In the genomic region with DNA sequence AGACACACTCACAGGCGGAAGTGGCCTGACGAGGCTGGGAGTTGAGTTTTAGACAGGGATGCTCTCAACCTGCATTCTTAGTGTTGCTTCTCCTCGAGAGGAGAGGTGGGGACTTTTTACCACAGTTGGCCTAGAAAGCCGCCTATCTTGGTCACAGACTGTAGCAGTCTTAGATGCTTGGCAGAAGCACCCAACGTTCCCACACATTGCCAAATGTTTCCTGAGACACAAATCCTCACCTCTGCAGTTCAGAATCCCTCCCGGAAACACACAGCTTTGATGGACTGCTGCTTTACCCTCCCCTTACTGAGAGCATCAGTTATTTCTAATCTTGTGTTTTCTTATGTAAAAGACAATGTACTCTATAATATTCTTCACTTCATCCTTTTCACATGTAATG, we compare ENCODE assay signal across 14 mouse cellular contexts.
"Had no signal": no experiment of that assay in that cellular context is flagged by ENCODE, and none has a peak within 500 bp of the region (broad histone marks: within the 10 kb centered on the region; RNA-seq: fewer than 3 reads in every experiment).

No protein-coding gene starts in this region.

- H3K4me3 ChIP-seq: limb, embryonic 13.5 days; midbrain, embryonic 12.5 days; neural tube, embryonic 13.5 days had no signal

- H3K36me3 ChIP-seq: limb, embryonic 13.5 days; neural tube, embryonic 13.5 days had no signal

- H3K9me3 ChIP-seq: limb, embryonic 13.5 days; midbrain, embryonic 12.5 days; neural tube, embryonic 13.5 days had no signal

- DNase-seq: kidney, adult 8-10 months; kidney, postnatal 36 days; layer of hippocampus, adult 9-11 months; layer of hippocampus, postnatal 36 days; lung, adult 18-20 months; retina, postnatal 1 day; thymus, postnatal 4 days had no signal

- H3K4me2 ChIP-seq: limb, embryonic 13.5 days; midbrain, embryonic 12.5 days; neural tube, embryonic 13.5 days had no signal

- ATAC-seq: intestine, postnatal 0 days; midbrain, embryonic 16.5 days had no signal

- H3K4me1 ChIP-seq: midbrain, embryonic 12.5 days; neural tube, embryonic 13.5 days had no signal

- H3K27me3 ChIP-seq: limb, embryonic 13.5 days; midbrain, embryonic 12.5 days; neural tube, embryonic 13.5 days had no signal

- H3K27ac ChIP-seq: kidney, postnatal 0 days; limb, embryonic 13.5 days; liver, embryonic 14.5 days; midbrain, embryonic 12.5 days; neural tube, embryonic 13.5 days had no signal

- H3K9ac ChIP-seq: limb, embryonic 13.5 days; liver, embryonic 14.5 days; midbrain, embryonic 12.5 days; neural tube, embryonic 13.5 days had no signal
